Mouse (Mus musculus) regulatory T cell (primary cell): ENCODE measurements at regions not wholly inside any gene's neighbourhood (a gene's known extent, or its start where the extent isn't known, plus 50 kb on each side); places are given as distances from the start of the nearest gene placed in this dataset.

Experiments
- in situ Hi-C: fragments of 300-600 bp; cut with MboI, MseI; formaldehyde crosslinking; loops from one replicate; pipeline ENCODE4 v1.15.1; 2025; ENCODE audit warnings: high pct_unique_total_duplicates

DNA sequence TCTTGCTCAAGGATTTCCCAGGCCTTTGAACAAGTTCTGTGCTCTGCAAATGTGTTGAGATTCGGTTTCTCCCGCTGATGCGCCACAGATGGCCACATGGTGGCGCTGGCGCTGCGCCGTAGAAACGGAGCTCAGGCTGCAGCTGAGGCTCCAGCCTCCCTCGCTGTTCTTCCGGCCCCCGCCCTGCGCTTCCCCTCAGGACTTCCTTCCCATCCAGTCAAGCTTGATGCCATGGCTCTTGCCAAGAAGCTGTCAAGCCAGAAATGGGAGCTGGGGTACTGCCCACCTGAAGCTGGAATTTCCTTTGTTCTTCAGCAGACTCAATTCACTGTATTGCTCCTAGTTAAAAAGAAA lies 263.9 kb downstream of the Mpdz start:
- in situ Hi-C loops, result no loop called here

DNA sequence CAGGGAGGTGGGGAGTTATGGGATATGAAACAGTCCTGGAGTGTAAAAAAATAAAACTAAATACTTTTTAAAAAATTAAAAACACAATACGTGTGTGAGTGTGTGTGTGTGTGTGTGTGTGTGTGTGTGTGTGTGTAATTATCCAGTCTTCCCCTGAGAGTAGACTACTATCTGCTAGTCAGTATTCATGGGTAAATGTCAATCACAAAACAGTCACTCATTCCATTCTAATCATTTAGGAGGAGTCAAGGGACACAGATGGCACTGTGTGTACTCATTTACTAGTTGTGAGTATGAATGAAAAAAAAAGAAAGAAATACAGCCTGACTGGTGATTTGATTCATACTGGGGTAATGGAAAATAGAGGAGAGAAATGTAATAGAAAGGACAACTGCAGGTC lies 226.5 kb downstream of the Mpdz start:
- in situ Hi-C loops, result no loop called here

DNA sequence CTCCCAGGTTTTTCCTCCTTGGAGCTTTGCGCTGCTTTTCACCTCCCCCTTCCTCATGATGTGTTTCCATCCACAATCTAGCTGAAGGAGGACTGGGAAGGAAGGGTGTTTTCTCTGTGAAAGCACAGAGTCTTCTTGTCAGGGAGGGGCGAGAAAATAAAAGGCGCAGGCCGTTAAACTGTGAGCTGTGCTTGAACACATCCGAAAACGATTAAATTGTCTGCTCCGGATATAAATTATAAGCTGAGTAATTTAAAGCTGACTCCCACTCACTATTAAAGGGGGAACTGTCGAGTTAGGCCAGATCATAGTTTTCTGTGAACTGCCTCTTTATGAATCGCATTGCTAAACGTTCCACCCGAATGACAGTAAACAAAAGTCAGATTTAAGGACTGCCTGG lies 224.6 kb downstream of the Mpdz start:
- in situ Hi-C loops, result no loop called here

DNA sequence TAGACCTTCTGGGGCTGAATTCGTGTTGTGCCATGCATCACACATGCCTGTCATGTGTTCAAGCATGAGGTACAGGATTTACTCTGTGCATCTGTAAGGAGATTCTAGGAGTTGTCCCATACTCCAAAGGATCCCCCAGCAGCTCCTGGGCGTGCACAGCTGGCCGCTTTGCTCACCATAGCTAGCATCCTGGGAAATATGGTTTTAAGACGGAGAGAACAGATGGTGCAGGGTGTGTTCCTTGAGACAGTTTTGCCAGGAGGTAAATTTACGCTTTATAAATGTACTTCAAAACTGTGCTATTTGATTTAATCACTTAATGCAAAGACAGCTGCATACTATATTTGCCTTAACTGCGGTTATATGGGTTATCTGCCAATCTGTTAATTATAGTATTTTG lies 220.6 kb downstream of the Mpdz start:
- in situ Hi-C loops, result loop anchor here (10.0 kb wide), 1 partner anchor 473 kb away; no protein-coding TSS in a partner anchor

DNA sequence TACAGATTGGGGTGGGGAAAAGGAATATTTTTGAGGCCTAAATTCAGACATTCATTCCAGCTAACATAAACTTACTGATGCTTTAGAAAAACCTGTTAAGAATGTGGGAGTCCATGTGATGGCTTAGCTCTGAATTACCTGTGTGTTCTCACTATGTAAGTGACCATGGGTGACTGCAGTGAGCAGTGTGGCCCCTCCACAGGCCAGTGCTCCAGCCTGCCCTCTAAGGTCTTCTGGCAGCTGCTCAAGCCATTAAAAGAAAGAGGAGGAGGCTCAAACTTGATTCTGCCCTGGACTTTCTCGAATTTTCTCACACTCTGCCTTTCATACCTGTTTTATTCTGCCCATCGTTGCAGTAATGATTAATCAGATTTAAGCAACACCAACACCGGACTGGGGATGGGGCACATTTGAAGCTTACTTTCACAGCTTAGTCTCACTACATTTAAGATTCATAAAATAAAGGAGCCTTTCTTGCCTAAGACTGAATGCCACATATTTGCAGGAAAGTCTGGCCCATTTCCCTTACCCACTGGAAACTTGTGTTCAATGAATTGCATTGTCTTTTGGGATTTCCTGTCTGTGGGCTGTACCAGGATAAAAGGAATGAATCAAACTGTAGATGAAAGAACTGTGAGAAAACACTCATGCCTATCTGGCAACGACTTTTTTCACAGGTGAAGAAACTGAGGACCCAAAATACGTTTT lies 220.0 kb downstream of the Mpdz start:
- in situ Hi-C loops, result loop anchor here (10.0 kb wide), 1 partner anchor 472 kb away; no protein-coding TSS in a partner anchor
